Mouse (Mus musculus): ENCODE results near the gene Supv3l1. TPM values are rescaled to one million over a fixed set of nuclear protein-coding genes. Genes with fewer than 3 reads are reported as not detected.

Gene Supv3l1
- polyA plus RNA-seq, 1 experiment from 2014 or later: 33.2 TPM

- Histone ChIP-seq H3K36me3 (ENCODE audit: control insufficient read depth, insufficient read depth, low read length) (no peaks in the 10 kb centered on the region), H3K27me3 (replicated peaks; ENCODE audit: control insufficient read depth, insufficient read depth, low read length) (no peaks in the 10 kb centered on the region), H3K4me3 (ENCODE audit: low read length) (no peak overlapping the region), H3K27ac (ENCODE audit: low read length) (peak overlapping the region; percentile 58), H3K4me2 (ENCODE audit: low read depth, low read length) (0 out of 2 replicates have a peak overlapping the region, but pooled peaks have one; percentile 26), H3K9ac (ENCODE audit: low read depth, low read length) (no peak overlapping the region), H3K9me3 (ENCODE audit: control insufficient read depth, low read length) (no peaks in the 10 kb centered on the region), H3K4me1 (ENCODE audit: control insufficient read depth, insufficient read depth, low read length) (peaks cover 18% of the 10 kb centered on the region)
- peak; percentile 57 for ATAC-seq
- WGBS: 58% methylated on average over 5 of the region's 5 CpGs
Measured at GRCm38 (mm10) chr10:62419422-62419821, 30.1 kb downstream of the Supv3l1 start.

- H3K9me3 ChIP-seq (ENCODE audit: control insufficient read depth, low read length): no peaks in the 10 kb centered on the region
- H3K27ac ChIP-seq (ENCODE audit: low read length): peak overlapping the region; percentile 58
- H3K4me1 ChIP-seq (ENCODE audit: control insufficient read depth, insufficient read depth, low read length): peaks cover 13% of the 10 kb centered on the region; the same call in 1 of the 2 replicates
- 0 out of 2 replicates have a peak overlapping the region, but pooled peaks have one; percentile 26 for H3K4me2 ChIP-seq (ENCODE audit: low read depth, low read length)
- WGBS: 72% methylated on average over 7 of the region's 7 CpGs
- no peak for ATAC-seq
- H3K27me3 ChIP-seq (replicated peaks; ENCODE audit: control insufficient read depth, insufficient read depth, low read length): no peaks in the 10 kb centered on the region
- no peak overlapping the region for H3K4me3 ChIP-seq (ENCODE audit: low read length)
- no peaks in the 10 kb centered on the region for H3K36me3 ChIP-seq (ENCODE audit: control insufficient read depth, insufficient read depth, low read length)
- H3K9ac ChIP-seq (ENCODE audit: low read depth, low read length): no peak overlapping the region
Measured at GRCm38 (mm10) chr10:62418831-62419356, 30.6 kb downstream of the Supv3l1 start.

GRCm38 (mm10) chr10:62413606-62413982 is 35.9 kb downstream of the Supv3l1 start:
- H3K4me2 ChIP-seq (ENCODE audit: low read depth, low read length): peak overlapping the region; percentile 49
- peak overlapping the region; percentile 98 for H3K27ac ChIP-seq (ENCODE audit: low read length)
- peak; percentile 83 for ATAC-seq
- H3K9ac ChIP-seq (ENCODE audit: low read depth, low read length): peak overlapping the region; percentile 61
- WGBS: 26% methylated on average over 4 of the region's 4 CpGs
- H3K4me3 ChIP-seq (ENCODE audit: low read length): peak overlapping the region; percentile 18; the same call in 1 of the 2 replicates
- no peaks in the 10 kb centered on the region for H3K9me3 ChIP-seq (ENCODE audit: control insufficient read depth, low read length)
- H3K27me3 ChIP-seq (replicated peaks; ENCODE audit: control insufficient read depth, insufficient read depth, low read length): no peaks in the 10 kb centered on the region
- peaks cover 19% of the 10 kb centered on the region; the same call in 1 of the 2 replicates for H3K4me1 ChIP-seq (ENCODE audit: control insufficient read depth, insufficient read depth, low read length)
- no peaks in the 10 kb centered on the region for H3K36me3 ChIP-seq (ENCODE audit: control insufficient read depth, insufficient read depth, low read length)

- ATAC-seq: peak; percentile 84
- 12% methylated on average over 8 of the region's 8 CpGs for WGBS
- peak overlapping the region; percentile 49 for H3K4me2 ChIP-seq (ENCODE audit: low read depth, low read length)
Measured at GRCm38 (mm10) chr10:62412906-62413605, 36.5 kb downstream of the Supv3l1 start.

GRCm38 (mm10) chr10:62411431-62412410 is 37.8 kb downstream of the Supv3l1 start:
- Histone ChIP-seq H3K27ac (ENCODE audit: low read length) (no peak overlapping the region), H3K4me2 (ENCODE audit: low read depth, low read length) (no peak overlapping the region), H3K4me3 (ENCODE audit: low read length) (no peak overlapping the region), H3K27me3 (replicated peaks; ENCODE audit: control insufficient read depth, insufficient read depth, low read length) (no peaks in the 10 kb centered on the region), H3K9me3 (ENCODE audit: control insufficient read depth, low read length) (no peaks in the 10 kb centered on the region), H3K36me3 (ENCODE audit: control insufficient read depth, insufficient read depth, low read length) (no peaks in the 10 kb centered on the region), H3K4me1 (ENCODE audit: control insufficient read depth, insufficient read depth, low read length) (peaks cover 19% of the 10 kb centered on the region; the same call in 1 of the 2 replicates), H3K9ac (ENCODE audit: low read depth, low read length) (0 out of 2 replicates have a peak overlapping the region, but pooled peaks have one; percentile 10)
- 75% methylated on average over 19 of the region's 19 CpGs for WGBS
- no peak for ATAC-seq

More at GRCm38 (mm10) chr10:62412906-62413605, 36.5 kb downstream of the Supv3l1 start:
- no peaks in the 10 kb centered on the region for H3K27me3 ChIP-seq (replicated peaks; ENCODE audit: control insufficient read depth, insufficient read depth, low read length)
- no peaks in the 10 kb centered on the region for H3K36me3 ChIP-seq (ENCODE audit: control insufficient read depth, insufficient read depth, low read length)
- H3K4me3 ChIP-seq (ENCODE audit: low read length): peak overlapping the region; percentile 18; the same call in 1 of the 2 replicates
- H3K4me1 ChIP-seq (ENCODE audit: control insufficient read depth, insufficient read depth, low read length): peaks cover 19% of the 10 kb centered on the region; the same call in 1 of the 2 replicates
- peak overlapping the region; percentile 98 for H3K27ac ChIP-seq (ENCODE audit: low read length)
- no peaks in the 10 kb centered on the region for H3K9me3 ChIP-seq (ENCODE audit: control insufficient read depth, low read length)
- peak overlapping the region; percentile 61 for H3K9ac ChIP-seq (ENCODE audit: low read depth, low read length)

- no peaks in the 10 kb centered on the region for H3K9me3 ChIP-seq (ENCODE audit: control insufficient read depth, low read length)
- peaks cover 18% of the 10 kb centered on the region; the same call in 1 of the 2 replicates for H3K4me1 ChIP-seq (ENCODE audit: control insufficient read depth, insufficient read depth, low read length)
- ATAC-seq: no peak
- 11% methylated on average over 5 of the region's 5 CpGs for WGBS
- no peak overlapping the region for H3K27ac ChIP-seq (ENCODE audit: low read length)
- no peaks in the 10 kb centered on the region for H3K27me3 ChIP-seq (replicated peaks; ENCODE audit: control insufficient read depth, insufficient read depth, low read length)
- H3K9ac ChIP-seq (ENCODE audit: low read depth, low read length): no peak overlapping the region
- no peak overlapping the region for H3K4me3 ChIP-seq (ENCODE audit: low read length)
- no peak overlapping the region for H3K4me2 ChIP-seq (ENCODE audit: low read depth, low read length)
- no peaks in the 10 kb centered on the region for H3K36me3 ChIP-seq (ENCODE audit: control insufficient read depth, insufficient read depth, low read length)
Measured at GRCm38 (mm10) chr10:62410943-62411342, 38.6 kb downstream of the Supv3l1 start.

- H3K27ac ChIP-seq (ENCODE audit: low read length): no peak overlapping the region
Measured at GRCm38 (mm10) chr10:62404901-62405300, 44.6 kb downstream of the Supv3l1 start.

GRCm38 (mm10) chr10:62401641-62402111 is 47.9 kb downstream of the Supv3l1 start:
- Histone ChIP-seq H3K9ac (ENCODE audit: low read depth, low read length) (no peak overlapping the region), H3K4me2 (ENCODE audit: low read depth, low read length) (no peak overlapping the region), H3K9me3 (ENCODE audit: control insufficient read depth, low read length) (no peaks in the 10 kb centered on the region), H3K4me3 (ENCODE audit: low read length) (no peak overlapping the region), H3K4me1 (ENCODE audit: control insufficient read depth, insufficient read depth, low read length) (no peaks in the 10 kb centered on the region), H3K36me3 (ENCODE audit: control insufficient read depth, insufficient read depth, low read length) (no peaks in the 10 kb centered on the region), H3K27me3 (replicated peaks; ENCODE audit: control insufficient read depth, insufficient read depth, low read length) (no peaks in the 10 kb centered on the region), H3K27ac (ENCODE audit: low read length) (no peak overlapping the region)
- no peak for ATAC-seq
- 78% methylated on average over 19 of the region's 19 CpGs for WGBS

More at GRCm38 (mm10) chr10:62404901-62405300, 44.6 kb downstream of the Supv3l1 start:
- Histone ChIP-seq H3K4me3 (ENCODE audit: low read length) (0 out of 2 replicates have a peak overlapping the region, but pooled peaks have one; percentile 2), H3K9ac (ENCODE audit: low read depth, low read length) (no peak overlapping the region), H3K36me3 (ENCODE audit: control insufficient read depth, insufficient read depth, low read length) (no peaks in the 10 kb centered on the region), H3K27me3 (replicated peaks; ENCODE audit: control insufficient read depth, insufficient read depth, low read length) (no peaks in the 10 kb centered on the region), H3K4me2 (ENCODE audit: low read depth, low read length) (peak overlapping the region; percentile 42), H3K4me1 (ENCODE audit: control insufficient read depth, insufficient read depth, low read length) (no peaks in the 10 kb centered on the region), H3K9me3 (ENCODE audit: control insufficient read depth, low read length) (no peaks in the 10 kb centered on the region)
- 39% methylated on average over 14 of the region's 14 CpGs for WGBS
- peak; percentile 62 for ATAC-seq
